Mouse (Mus musculus): ENCODE measurements around the gene Atp5f1.

- no peak for TF ChIP-seq POLR2A (IDR thresholded peaks at IDR 0.05; ENCODE audit: control insufficient read depth, extremely low read depth, insufficient read depth, low read length, poor library complexity)
- no peak for TF ChIP-seq CTCF (IDR thresholded peaks at IDR 0.05; ENCODE audit: borderline replicate concordance, control insufficient read depth, extremely low read depth, insufficient read depth, low read length, poor library complexity)
Measured at GRCm38 (mm10) chr3:105898325-105898724, 61.6 kb downstream of the Atp5f1 start.
